Mouse (Mus musculus) G1E (cell line): Measurements from ENCODE around the gene Ptcd1. TPM values are rescaled to one million over a fixed set of nuclear protein-coding genes. Genes with fewer than 3 reads are reported as not detected.
A peak's percentile ranks its signal among the peaks of the same experiment; 100 is the strongest.
"Not testable (repeated sequence)": the region's sequence is repeated elsewhere in the genome, so short reads cannot be mapped to it uniquely, and the experiment has no call there.

ENCODE experiments used
- ATAC-seq: 2 replicates; pipeline ENCODE4 v1.8.0; 2016; ENCODE audit warnings: mild to moderate bottlenecking; ENCODE audit not compliant: insufficient number of reproducible peaks, poor library complexity, low FRiP score, severe bottlenecking; ENCODE audit errors: extremely low read depth
- DNase-seq: peaks from one replicate; pipeline ENCODE4 v3.0.0; 2012; ENCODE audit warnings: low spot score
- H3K27me3 ChIP-seq: 2 replicates; pipeline ENCODE4 v1.6.1; 2012; ENCODE audit warnings: mild to moderate bottlenecking, low read length, inconsistent platforms; ENCODE audit not compliant: insufficient read depth
- H3K36me3 ChIP-seq: replicated peaks from 2 replicates; pipeline ENCODE3; 2012; ENCODE audit warnings: mild to moderate bottlenecking, inconsistent platforms
- H3K4me1 ChIP-seq: 2 replicates; pipeline ENCODE4 v1.6.1; 2012; ENCODE audit warnings: low read depth, low read length, inconsistent platforms, mixed read lengths; ENCODE audit not compliant: insufficient read depth
- H3K4me3 ChIP-seq: 2 replicates; pipeline ENCODE4 v1.5.1; 2012; ENCODE audit warnings: low read depth, mild to moderate bottlenecking, inconsistent platforms, low read length, moderate library complexity, mixed read lengths
- H3K9me3 ChIP-seq: replicated peaks from 2 replicates; pipeline ENCODE4 v1.6.1; 2012; ENCODE audit warnings: inconsistent platforms
- CTCF ChIP-seq: IDR thresholded peaks from 2 replicates; pipeline ENCODE4 v1.5.1; 2012; ENCODE audit warnings: low read depth, low read length, inconsistent platforms, mixed read lengths
- GATA1 ChIP-seq: IDR thresholded peaks from 2 replicates; pipeline ENCODE4 v1.6.1; 2012; ENCODE audit warnings: borderline replicate concordance, low read length, inconsistent platforms, mixed read lengths
- GATA2 ChIP-seq: IDR thresholded peaks from 2 replicates; pipeline ENCODE4 v1.6.1; 2012; ENCODE audit warnings: low read depth, low read length, inconsistent platforms, borderline replicate concordance
- POLR2AphosphoS5 ChIP-seq: IDR thresholded peaks from 2 replicates; pipeline ENCODE4 v1.6.1; 2012; ENCODE audit warnings: low read depth, low read length, inconsistent platforms; ENCODE audit not compliant: insufficient replicate concordance
- TAL1 ChIP-seq: conservative IDR thresholded peaks from 2 replicates; pipeline ENCODE4 v1.6.1; 2012; ENCODE audit warnings: low read depth, low read length, inconsistent platforms, mixed read lengths
- polyA plus RNA-seq: library from polyadenylated mRNA; stranded (reverse); fragments of >175 nt; gene quantifications from 2 replicates; pipeline ENCODE4 v1.2.3, GENCODE M21; 2012
- total RNA-seq, 2 experiments: library from RNA; stranded (forward) in 1 of 2; stranded (reverse) in 1 of 2; fragments of 200-1000 nt in 1 of 2; fragments of >200 nt in 1 of 2; fragmentation: Nextera tagmentation in 1 of 2; gene quantifications; 2 replicates each; pipeline ENCODE4 v1.2.3; 2014 to 2017

The Ptcd1 gene
- total and polyA plus RNA-seq, 3 experiments, result 8.2 to 17.1 (median 10.9) TPM

DNA sequence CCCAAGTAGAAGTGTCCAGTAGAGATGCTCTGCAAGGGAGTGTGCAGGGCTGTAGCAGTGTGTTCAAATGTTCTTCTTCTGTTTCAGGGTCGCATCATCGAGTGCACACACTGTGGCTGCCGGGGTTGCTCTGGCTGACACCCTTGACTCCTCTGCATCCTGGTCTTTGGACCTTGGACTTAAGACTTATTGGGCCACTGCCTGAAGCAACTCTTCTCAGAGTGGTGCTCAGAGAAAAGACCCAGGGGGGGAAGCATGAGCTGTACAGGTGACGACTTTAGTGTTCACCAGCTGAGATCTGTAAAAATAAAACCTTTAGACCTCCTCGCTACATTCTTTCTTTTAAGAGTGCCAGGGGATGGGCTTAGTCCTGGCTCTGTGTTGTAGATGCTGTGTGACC lies 19.2 kb downstream of the Ptcd1 start:
- Histone ChIP-seq H3K4me1 (peaks cover 27% of the 10 kb centered on the region), H3K9me3 (no peaks in the 10 kb centered on the region), H3K36me3 (peaks cover 100% of the 10 kb centered on the region), H3K27me3 (no peaks in the 10 kb centered on the region), H3K4me3 (no peak overlapping the region)
- DNase-seq, result no peak
- no peak for TF ChIP-seq CTCF
- TF ChIP-seq GATA1, result no peak
- no peak for TF ChIP-seq POLR2AphosphoS5
- no peak for TF ChIP-seq GATA2
- no peak for TF ChIP-seq TAL1
- no peak for ATAC-seq

- H3K4me1 ChIP-seq, result peaks cover 46% of the 10 kb centered on the region
- TF ChIP-seq GATA1 (no peak), TAL1 (no peak), POLR2AphosphoS5 (no peak), GATA2 (no peak), CTCF (no peak)
These were observed 26.3 kb downstream of the Ptcd1 start for GRCm38 (mm10) chr5:145140611-145141010.

GRCm38 (mm10) chr5:145139571-145140519 lies 27.1 kb downstream of the Ptcd1 start, which contains the start of the genes Pdap1 and Bud31:
Gene Pdap1, minus strand, starts transcription at chr5:145140238.
Gene Bud31, plus strand, starts transcription at chr5:145140362.
- peak; percentile 85 for DNase-seq
- Histone ChIP-seq H3K4me3 (peak within 1 kb of the TSS; percentile 85), H3K4me1 (peaks cover 46% of the 10 kb centered on the region), H3K36me3 (peaks cover 69% of the 10 kb centered on the region), H3K27me3 (no peaks in the 10 kb centered on the region), H3K9me3 (no peaks in the 10 kb centered on the region)
- peak; percentile 71 for ATAC-seq
- no peak for TF ChIP-seq GATA2
- no peak for TF ChIP-seq GATA1
- no peak for TF ChIP-seq CTCF
- TF ChIP-seq POLR2AphosphoS5, result no peak
- no peak for TF ChIP-seq TAL1

More at GRCm38 (mm10) chr5:145140611-145141010, 26.3 kb downstream of the Ptcd1 start:
- H3K9me3 ChIP-seq, result no peaks in the 10 kb centered on the region
- ATAC-seq (no peak), DNase-seq (no peak)
- peak overlapping the region; percentile 85 for H3K4me3 ChIP-seq
- H3K36me3 ChIP-seq, result peaks cover 69% of the 10 kb centered on the region
- H3K27me3 ChIP-seq, result no peaks in the 10 kb centered on the region

- DNase-seq (no peak), ATAC-seq (no peak)
- Histone ChIP-seq H3K4me3 (peak overlapping the region; percentile 85), H3K4me1 (peaks cover 47% of the 10 kb centered on the region), H3K9me3 (no peaks in the 10 kb centered on the region), H3K36me3 (peaks cover 69% of the 10 kb centered on the region), H3K27me3 (no peaks in the 10 kb centered on the region)
- TF ChIP-seq GATA2, result no peak
These were observed 28.1 kb downstream of the Ptcd1 start for GRCm38 (mm10) chr5:145138836-145139235.

- ATAC-seq, H3K27me3 ChIP-seq, DNase-seq, H3K9me3 ChIP-seq, H3K4me3 ChIP-seq: not testable (repeated sequence)
- peaks cover 50% of the 10 kb centered on the region for H3K4me1 ChIP-seq
- peaks cover 98% of the 10 kb centered on the region for H3K36me3 ChIP-seq
These were observed 33.6 kb downstream of the Ptcd1 start for GRCm38 (mm10) chr5:145133275-145133674.

DNA sequence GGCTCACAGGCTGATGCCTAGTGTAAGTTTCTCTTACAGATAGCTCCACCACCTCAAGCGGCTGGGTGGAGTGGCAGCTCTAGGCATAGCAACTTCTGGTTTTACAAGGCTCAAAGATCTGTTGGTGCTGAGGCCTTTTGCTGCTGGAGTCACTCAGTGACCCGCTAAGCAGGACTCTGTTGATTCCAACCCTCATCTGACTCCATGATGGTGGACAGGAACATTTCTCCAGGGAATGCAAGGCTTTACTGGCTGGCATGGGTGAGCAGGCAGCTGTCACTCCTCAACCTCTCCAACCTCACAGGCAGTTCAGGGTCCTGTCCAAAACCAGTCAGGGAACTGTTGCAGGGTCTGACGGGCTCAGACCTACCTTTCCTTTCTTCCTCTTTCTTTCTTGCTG lies 35.9 kb downstream of the Ptcd1 start:
- Histone ChIP-seq H3K4me1 (peaks cover 43% of the 10 kb centered on the region), H3K27me3 (no peaks in the 10 kb centered on the region), H3K9me3 (no peaks in the 10 kb centered on the region), H3K4me3 (no peak overlapping the region), H3K36me3 (peaks cover 98% of the 10 kb centered on the region)
- ATAC-seq (no peak), DNase-seq (no peak)
- TF ChIP-seq GATA1 (no peak), TAL1 (no peak), POLR2AphosphoS5 (no peak; the same call in 1 of the 2 replicates), GATA2 (no peak), CTCF (no peak)

DNA sequence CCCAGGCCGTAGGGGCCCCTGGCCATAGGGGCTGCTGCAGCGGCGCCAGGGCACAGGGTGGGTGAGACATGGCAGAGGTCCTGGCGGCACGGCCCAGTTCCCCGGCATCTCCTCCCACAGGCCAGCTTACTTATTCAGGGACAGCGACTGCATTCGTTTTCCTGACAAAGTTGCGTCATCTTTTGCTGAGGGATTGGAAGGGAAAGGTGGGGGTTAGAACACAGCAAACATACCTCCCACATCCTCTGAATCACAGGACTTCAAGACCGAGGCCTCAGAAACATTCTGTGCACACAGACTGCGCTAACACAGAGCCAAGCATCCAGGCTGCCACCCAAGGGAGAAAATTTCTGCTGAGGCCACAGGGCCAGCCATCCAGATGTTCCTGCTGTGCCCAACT lies 36.7 kb downstream of the Ptcd1 start:
- Histone ChIP-seq H3K27me3 (no peaks in the 10 kb centered on the region), H3K36me3 (peaks cover 98% of the 10 kb centered on the region), H3K4me3 (no peak overlapping the region), H3K9me3 (no peaks in the 10 kb centered on the region), H3K4me1 (peaks cover 48% of the 10 kb centered on the region)
- ATAC-seq (no peak), DNase-seq (no peak)
- TF ChIP-seq GATA1 (no peak), TAL1 (no peak), POLR2AphosphoS5 (no peak; the same call in 1 of the 2 replicates), CTCF (no peak), GATA2 (no peak)

- not testable (repeated sequence) for H3K9me3 ChIP-seq, ATAC-seq, H3K4me3 ChIP-seq, H3K27me3 ChIP-seq, DNase-seq
- Histone ChIP-seq H3K4me1 (peaks cover 52% of the 10 kb centered on the region), H3K36me3 (peaks cover 98% of the 10 kb centered on the region)
These were observed 37.1 kb downstream of the Ptcd1 start for GRCm38 (mm10) chr5:145129773-145130172.
